Mouse (Mus musculus) embryonic stem cell, embryonic (primary cell): Measurements from ENCODE around the gene Arhgap19.

Experiments used
- CTCF ChIA-PET, 4 experiments: fragments of 300-600 bp in 2 of 4; fragments of 350-600 bp in 2 of 4; sonication (Branson Sonifier 250); formaldehyde crosslinking; loops; one replicate each; lab custom pipeline; 2022; ENCODE audit warnings: inconsistent platforms in 2 of 4; lab: Charles Lee
- POLR2A ChIA-PET, 4 experiments: fragments of 300-600 bp in 2 of 4; fragments of 350-600 bp in 2 of 4; sonication (Branson Sonifier 250); formaldehyde crosslinking; loops; one replicate each; lab custom pipeline; 2022; ENCODE audit warnings: antibody characterized with exemption in 4 of 4, inconsistent platforms in 1 of 4; lab: Charles Lee

Gene Arhgap19

GRCm38 (mm10) chr19:41794017-41794416, 7.8 kb downstream of the Arhgap19 start:
- POLR2A ChIA-PET = interaction anchor here in 2 of 4 experiments (0.5 to 1.5 kb wide), 2 partner anchors 9 to 137 kb away, joined by 3 to 6 read pairs; no protein-coding TSS in a partner anchor
- CTCF ChIA-PET = no interaction called here

DNA sequence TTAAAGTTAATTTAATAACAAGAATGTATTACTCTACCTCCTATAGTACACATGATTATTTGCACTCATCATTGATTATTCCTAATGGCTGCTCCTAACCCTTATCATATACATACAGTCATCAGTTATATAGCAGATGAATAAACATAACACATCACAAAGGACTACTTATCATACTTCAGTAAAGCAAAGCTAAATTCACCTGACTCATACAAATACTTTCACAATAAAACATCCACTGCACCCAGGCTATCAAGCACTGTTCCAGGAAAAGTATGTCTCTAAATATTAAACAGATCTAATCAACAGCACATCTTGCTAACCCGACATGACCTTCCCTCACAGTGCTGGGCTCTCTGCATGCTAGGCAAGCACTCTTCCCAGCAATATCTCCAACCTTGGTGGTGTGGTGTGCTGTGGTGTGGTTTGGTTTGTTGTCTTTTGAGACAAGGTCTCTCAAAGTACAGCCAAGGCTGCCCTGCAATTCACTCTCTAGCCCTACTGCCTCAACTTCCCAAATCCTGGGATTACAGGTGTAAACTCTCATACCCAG, 8.8 kb downstream of the Arhgap19 start:
- CTCF ChIA-PET = interaction anchor here in 2 of 4 experiments (0.6 to 1.7 kb wide), 3 partner anchors 8 to 164 kb away, joined by 3 to 5 read pairs (median 4); partner anchors contain the start of gene Arhgap19 (in 1 of the 2)
- POLR2A ChIA-PET = interaction anchor here in 1 of 4 experiments (0.5 to 2.9 kb wide), 2 partner anchors 8 to 299 kb away, joined by 5 to 15 read pairs; partner anchors contain the start of gene Arhgap19

- POLR2A ChIA-PET = interaction anchor here in 1 of 4 experiments (2.9 kb wide), 1 partner anchor 10 kb away, joined by 15 read pairs; the partner anchor contains the start of gene Arhgap19
- CTCF ChIA-PET = interaction anchor here (0.6 to 2.1 kb wide), 12 partner anchors 10 to 494 kb away, joined by 3 to 11 read pairs (median 4); partner anchors contain the start of gene Arhgap19 (in 1 of the 4)
Measured at GRCm38 (mm10) chr19:41791384-41791783, 10.5 kb downstream of the Arhgap19 start.

- POLR2A ChIA-PET = interaction anchor here in 2 of 4 experiments (0.7 kb wide), 3 partner anchors 60 to 468 kb away, joined by 3 to 4 read pairs (median 4); no protein-coding TSS in a partner anchor
- CTCF ChIA-PET = interaction anchor here in 3 of 4 experiments (0.6 to 2.1 kb wide), 5 partner anchors 9 to 1919 kb away, joined by 3 to 6 read pairs (median 4); no protein-coding TSS in a partner anchor
Measured at GRCm38 (mm10) chr19:41789110-41789961, 12.5 kb downstream of the Arhgap19 start.

DNA sequence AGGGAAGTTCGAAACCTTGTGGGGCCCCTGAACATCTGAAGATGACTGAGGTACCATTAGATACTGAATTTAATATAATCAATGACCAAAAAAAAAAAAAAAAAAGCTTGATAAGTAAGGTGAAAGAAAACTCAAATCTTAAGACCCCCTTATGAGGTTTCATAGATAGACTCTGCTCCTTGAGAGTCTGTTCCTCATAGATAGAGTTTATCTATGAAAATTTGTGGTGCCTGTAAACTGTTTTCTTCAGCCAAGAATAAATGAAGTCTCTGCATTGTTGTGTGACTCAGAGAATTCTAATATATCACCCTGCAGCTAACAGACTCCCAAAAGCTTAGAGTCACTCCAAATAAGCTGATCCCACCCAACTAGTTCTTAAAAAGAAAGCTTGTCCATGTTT, 15.0 kb downstream of the Arhgap19 start:
- ChIA-PET POLR2A (interaction anchor here in 1 of 4 experiments (0.9 kb wide), 1 partner anchor 11 kb away, joined by 3 read pairs; no protein-coding TSS in a partner anchor), CTCF (no interaction called here)

DNA sequence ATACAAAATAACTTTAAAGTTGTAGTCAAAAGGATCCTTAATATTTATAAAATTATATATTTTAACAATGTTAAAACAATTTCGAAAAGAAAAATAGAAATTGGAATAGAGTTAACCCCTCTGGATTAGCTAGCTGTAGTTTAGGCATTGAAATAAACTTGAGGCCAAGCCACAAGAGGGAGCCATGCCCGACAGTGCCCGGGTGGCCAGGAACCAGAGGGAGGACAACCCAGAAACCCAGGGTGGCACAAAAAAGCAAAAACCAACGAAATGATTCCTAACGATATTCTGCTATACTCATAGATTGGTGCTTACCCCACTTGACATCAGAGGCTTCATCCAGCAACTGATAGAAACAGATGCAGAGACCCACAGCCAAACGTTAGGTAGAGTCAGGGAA, 24.3 kb downstream of the Arhgap19 start:
- POLR2A ChIA-PET = interaction anchor here in 1 of 4 experiments (1.3 kb wide), 1 partner anchor 20 kb away, joined by 3 read pairs; no protein-coding TSS in a partner anchor

DNA sequence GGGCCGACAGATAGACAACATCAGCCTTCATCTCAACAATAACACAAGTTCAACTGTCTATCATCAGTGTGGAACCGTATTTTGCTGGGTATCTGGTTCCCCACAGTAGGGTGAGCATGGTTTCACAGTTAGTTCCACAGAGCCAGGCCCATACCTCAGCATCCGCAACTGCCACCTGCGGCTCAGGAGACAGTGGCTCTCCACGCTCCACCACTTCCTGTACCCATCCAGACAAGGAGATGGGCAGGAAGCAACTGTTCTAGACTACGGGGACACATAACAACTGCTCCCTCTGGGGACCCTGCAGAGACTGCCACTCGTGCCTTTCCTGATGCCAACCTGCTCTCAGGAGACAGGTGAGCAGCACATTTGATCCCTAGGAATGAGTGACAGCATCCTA, 33.1 kb downstream of the Arhgap19 start:
- POLR2A ChIA-PET = no interaction called here
- CTCF ChIA-PET = no interaction called here

More for the DNA sequence above, 24.3 kb downstream of the Arhgap19 start:
- CTCF ChIA-PET = interaction anchor here in 1 of 4 experiments (1.1 kb wide), 1 partner anchor 26 kb away, joined by 3 read pairs; no protein-coding TSS in a partner anchor

DNA sequence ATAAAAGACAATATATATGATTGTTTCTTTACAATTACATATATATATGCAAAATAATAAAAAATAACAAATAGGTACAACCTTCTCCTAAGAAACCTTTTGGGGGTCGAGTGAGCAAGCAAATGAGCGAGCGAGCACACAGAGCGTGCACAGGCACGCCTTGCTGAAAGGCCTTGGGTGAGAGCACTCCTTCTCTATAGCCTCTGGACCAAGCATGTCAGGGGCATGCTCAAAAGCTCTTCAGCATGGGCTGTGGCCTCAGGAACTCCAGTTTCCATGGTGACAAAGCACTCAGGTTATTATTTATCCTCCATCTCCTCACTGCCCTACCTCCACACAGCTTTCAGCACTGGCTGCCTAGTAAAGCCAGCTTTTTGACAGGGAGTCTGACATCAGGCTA, 35.2 kb downstream of the Arhgap19 start:
- ChIA-PET POLR2A (interaction anchor here in 3 of 4 experiments (1.0 to 1.3 kb wide), 3 partner anchors 37 to 124 kb away, joined by 3 to 5 read pairs (median 3); no protein-coding TSS in a partner anchor), CTCF (interaction anchor here in 2 of 4 experiments (0.5 to 3.9 kb wide), 6 partner anchors 25 to 319 kb away, joined by 3 to 37 read pairs (median 5); no protein-coding TSS in a partner anchor)

DNA sequence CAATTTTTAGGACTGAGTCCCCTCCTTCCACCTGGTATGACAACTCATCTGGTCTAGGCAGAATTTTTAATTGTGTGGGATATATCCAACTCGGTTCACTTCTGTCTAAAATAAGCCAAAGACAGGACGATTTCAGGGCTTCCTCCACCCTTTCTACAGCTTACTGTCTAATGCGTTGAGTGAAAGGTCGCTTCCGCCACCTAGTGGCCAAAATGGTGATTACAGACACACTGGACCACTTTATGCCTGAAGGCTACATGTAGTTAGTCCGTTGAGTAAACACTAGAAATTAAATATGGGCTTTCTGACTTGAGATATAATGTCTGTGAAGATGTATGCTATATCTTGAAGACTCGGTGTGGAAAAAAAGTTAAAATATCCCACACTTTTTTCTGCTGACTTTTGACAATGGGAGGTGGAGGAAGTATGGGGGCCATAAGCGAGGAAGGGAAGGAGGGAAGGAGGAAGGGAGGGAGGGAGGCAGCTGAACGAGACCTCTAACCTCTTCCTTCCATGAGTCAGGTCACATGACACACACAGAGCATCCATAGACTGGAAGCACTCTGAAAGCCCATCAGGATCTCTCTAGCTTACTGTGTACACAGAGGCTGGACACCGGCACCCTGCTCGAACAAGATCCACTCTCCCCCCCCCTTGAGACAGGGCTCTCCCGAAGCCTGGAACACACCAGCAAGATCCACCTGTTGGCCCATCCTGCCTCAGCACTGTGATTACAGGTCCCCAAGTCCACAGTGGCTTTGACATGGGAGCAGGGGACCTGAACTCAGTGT, 37.8 kb downstream of the Arhgap19 start:
- POLR2A ChIA-PET = interaction anchor here in 3 of 4 experiments (0.6 to 1.0 kb wide), 6 partner anchors 53 to 217 kb away, joined by 3 to 10 read pairs (median 3); partner anchors contain the start of gene Mms19 (in 1 of the 3)
- CTCF ChIA-PET = interaction anchor here (0.5 to 5.7 kb wide), 56 partner anchors 9 to 643 kb away, joined by 3 to 70 read pairs (median 3); partner anchors contain the start of gene Slit1 (in 1 of the 4)

- CTCF ChIA-PET = interaction anchor here (0.5 to 5.7 kb wide), 61 partner anchors 8 to 680 kb away, joined by 3 to 70 read pairs (median 4); partner anchors contain the start of genes Arhgap19 (in 1 of the 4), Exosc1 (in 1 of the 4) and Zdhhc16 (in 1 of the 4)
- POLR2A ChIA-PET = interaction anchor here (0.6 to 2.0 kb wide), 14 partner anchors 11 to 331 kb away, joined by 3 to 19 read pairs (median 3); partner anchors contain the start of gene Arhgap19 (in 1 of the 4)
Measured at GRCm38 (mm10) chr19:41761529-41761928, 40.3 kb downstream of the Arhgap19 start.

DNA sequence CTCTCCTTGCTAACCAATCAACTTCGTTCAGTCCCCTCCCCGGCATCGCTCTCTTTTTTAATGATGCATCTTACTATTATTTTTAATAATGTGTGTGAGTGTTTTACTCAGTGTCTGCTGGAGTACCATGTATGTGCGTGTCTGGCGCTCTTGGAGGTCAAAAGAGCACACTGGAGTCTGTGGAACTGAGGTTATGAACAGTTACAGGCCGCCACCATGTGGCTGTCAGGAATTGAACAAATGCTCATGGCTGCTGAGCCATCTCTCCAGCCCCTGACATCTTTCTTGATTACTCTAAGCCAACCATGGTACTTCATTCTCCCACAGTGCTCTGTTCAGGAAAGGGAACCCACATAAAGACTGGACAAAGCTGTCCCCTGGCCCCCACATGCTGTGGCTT, 42.1 kb downstream of the Arhgap19 start:
- ChIA-PET POLR2A (interaction anchor here in 2 of 4 experiments (0.7 to 1.4 kb wide), 2 partner anchors 16 to 316 kb away, joined by 3 read pairs; partner anchors contain the start of gene Slit1 (in 1 of the 2)), CTCF (interaction anchor here in 3 of 4 experiments (0.5 to 5.7 kb wide), 6 partner anchors 102 to 442 kb away, joined by 3 to 70 read pairs (median 23); no protein-coding TSS in a partner anchor)

GRCm38 (mm10) chr19:41759270-41759669, 42.6 kb downstream of the Arhgap19 start:
- ChIA-PET POLR2A (interaction anchor here in 3 of 4 experiments (0.6 to 1.4 kb wide), 3 partner anchors 16 to 315 kb away, joined by 3 read pairs; partner anchors contain the start of gene Slit1 (in 1 of the 3)), CTCF (interaction anchor here in 2 of 4 experiments (0.6 to 5.7 kb wide), 4 partner anchors 102 to 712 kb away, joined by 3 to 70 read pairs (median 5); no protein-coding TSS in a partner anchor)

DNA sequence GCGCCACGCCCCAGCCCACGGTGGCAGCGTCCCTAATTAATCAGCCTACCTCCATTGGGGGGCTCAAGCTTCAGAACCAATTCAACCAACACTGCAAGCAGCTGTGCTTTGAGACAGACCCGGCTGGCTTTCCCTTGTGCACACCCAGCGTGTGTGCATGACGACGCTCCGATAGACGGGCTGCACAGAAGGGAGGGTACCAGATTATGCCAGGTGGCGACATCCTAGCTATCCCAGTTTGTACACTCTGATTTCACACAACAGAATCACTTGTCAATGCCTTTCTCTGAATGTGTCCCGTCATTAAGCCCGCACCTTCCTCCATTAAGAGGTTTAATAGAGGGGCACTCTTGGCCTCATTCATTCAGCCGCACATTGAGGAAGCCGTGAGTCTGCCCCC, 47.1 kb downstream of the Arhgap19 start:
- CTCF ChIA-PET = interaction anchor here in 3 of 4 experiments (0.5 to 1.5 kb wide), 5 partner anchors 28 to 279 kb away, joined by 3 to 9 read pairs (median 4); no protein-coding TSS in a partner anchor
- POLR2A ChIA-PET = interaction anchor here in 1 of 4 experiments (0.9 kb wide), 1 partner anchor 12 kb away, joined by 4 read pairs; no protein-coding TSS in a partner anchor

DNA sequence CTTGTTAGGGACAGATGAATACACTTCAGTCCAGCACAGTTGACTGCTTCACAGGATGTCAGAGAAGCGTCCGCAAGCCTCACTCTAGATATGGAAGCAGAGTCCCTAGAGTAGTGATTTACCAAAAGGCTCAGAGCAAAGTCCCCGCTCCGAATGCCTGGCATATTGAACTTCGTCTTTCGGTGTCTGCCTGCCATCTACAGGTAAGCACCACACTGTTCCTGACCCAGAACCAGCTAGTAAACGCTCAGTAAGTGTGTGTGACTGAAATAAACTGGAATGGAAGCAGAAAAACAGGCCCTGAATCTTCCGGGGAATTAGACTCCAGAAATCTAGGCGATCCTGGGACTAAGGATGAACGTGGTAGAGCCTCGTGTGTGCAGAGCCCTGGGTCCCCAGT, 49.9 kb downstream of the Arhgap19 start:
- POLR2A ChIA-PET = interaction anchor here in 1 of 4 experiments (0.7 to 1.5 kb wide), 2 partner anchors 9 to 427 kb away, joined by 3 read pairs; no protein-coding TSS in a partner anchor
- CTCF ChIA-PET = interaction anchor here in 3 of 4 experiments (0.7 to 1.5 kb wide), 8 partner anchors 9 to 406 kb away, joined by 3 to 5 read pairs (median 4); no protein-coding TSS in a partner anchor

GRCm38 (mm10) chr19:41747436-41747835, 54.4 kb downstream of the Arhgap19 start:
- ChIA-PET POLR2A (no interaction called here), CTCF (no interaction called here)

DNA sequence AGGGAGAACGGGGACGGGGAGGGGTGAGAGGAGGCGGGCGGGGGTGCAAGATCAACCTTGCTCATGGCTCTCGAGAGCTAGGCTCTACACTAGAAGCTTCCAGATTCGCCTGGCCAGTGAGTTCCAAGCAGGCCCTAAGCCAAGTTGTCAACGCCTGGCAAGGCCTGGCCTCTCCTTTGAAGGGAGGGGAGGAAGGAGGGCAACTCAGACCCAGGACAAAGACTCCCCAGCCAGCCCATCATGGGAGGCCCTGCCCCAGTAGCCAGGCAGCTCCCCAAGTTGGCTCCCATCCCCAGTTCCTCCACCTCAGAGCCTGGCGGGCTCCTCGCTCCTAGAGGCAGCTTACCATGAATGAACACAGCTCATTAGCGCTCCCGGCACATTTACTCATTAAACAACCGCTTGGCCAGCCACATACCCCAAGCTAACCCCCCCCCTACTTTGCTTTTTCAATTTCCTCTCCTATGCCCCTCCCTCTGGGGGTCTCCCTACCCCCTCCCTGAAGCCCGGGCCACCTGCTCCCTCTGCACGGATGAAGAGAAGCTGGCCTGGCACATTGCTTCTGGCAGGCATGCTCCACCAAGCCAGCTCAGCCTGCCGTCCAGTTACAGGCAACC, 55.8 kb downstream of the Arhgap19 start:
- CTCF ChIA-PET = interaction anchor here in 3 of 4 experiments (0.5 to 1.2 kb wide), 7 partner anchors 15 to 909 kb away, joined by 3 to 6 read pairs (median 3); no protein-coding TSS in a partner anchor

More for the DNA sequence above, 55.8 kb downstream of the Arhgap19 start:
- POLR2A ChIA-PET = interaction anchor here in 3 of 4 experiments (0.6 to 1.0 kb wide), 4 partner anchors 8 to 117 kb away, joined by 3 read pairs; no protein-coding TSS in a partner anchor
